In genomic region chr5:125229097-125229496, GRCm38 (mm10) we compare ENCODE assay signal across 23 mouse cellular contexts.
"Had no signal": no experiment of that assay in that cellular context is flagged by ENCODE, and none has a peak within 500 bp of the region (broad histone marks: within the 10 kb centered on the region; RNA-seq: fewer than 3 reads in every experiment).

No protein-coding gene starts in this region.

- ATAC-seq: hindbrain, postnatal 0 days; intestine, embryonic 16.5 days had no signal

- DNase-seq: gastrocnemius, postnatal 14 days; gastrocnemius, postnatal 36 days; heart, adult 11 months; heart, adult 2 months; heart, postnatal 14 days; heart, postnatal 36 days; kidney, adult 11 months; kidney, adult 2 months; kidney, postnatal 10 days; kidney, postnatal 25 days; kidney, postnatal 4 days; liver; liver, embryonic 13.5 days had no signal

- H3K27ac ChIP-seq: heart, adult 2 months; heart, embryonic 13.5 days; heart, embryonic 15.5 days; hindbrain, embryonic 12.5 days; hindbrain, embryonic 15.5 days; hindbrain, postnatal 0 days; layer of hippocampus, adult 2 months; limb, embryonic 10.5 days; limb, embryonic 12.5 days; liver, embryonic 13.5 days; liver, embryonic 15.5 days had no signal

- H3K4me3 ChIP-seq: heart, adult 2 months; heart, embryonic 13.5 days; heart, embryonic 15.5 days; hindbrain, embryonic 12.5 days; hindbrain, embryonic 15.5 days; layer of hippocampus, adult 2 months; limb, embryonic 10.5 days; limb, embryonic 12.5 days; liver, embryonic 13.5 days; liver, embryonic 15.5 days had no signal
